Mouse (Mus musculus) kidney, adult 2 months (tissue): ENCODE data around the gene Rnf145.

Experiments
- CTCF ChIP-seq: fragments of 200-500 bp; conservative IDR thresholded peaks from 2 replicates; pipeline ENCODE4 v1.5.1; 2011; ENCODE audit warnings: low read depth, mild to moderate bottlenecking, control low read depth, low read length, moderate library complexity, mixed read lengths; ENCODE audit not compliant: insufficient read depth, insufficient read length
- POLR2A ChIP-seq: fragments of 200-500 bp; IDR thresholded peaks from one replicate; pipeline ENCODE4 v1.6.1; 2011; ENCODE audit warnings: low read depth, low read length, control low read depth

DNA sequence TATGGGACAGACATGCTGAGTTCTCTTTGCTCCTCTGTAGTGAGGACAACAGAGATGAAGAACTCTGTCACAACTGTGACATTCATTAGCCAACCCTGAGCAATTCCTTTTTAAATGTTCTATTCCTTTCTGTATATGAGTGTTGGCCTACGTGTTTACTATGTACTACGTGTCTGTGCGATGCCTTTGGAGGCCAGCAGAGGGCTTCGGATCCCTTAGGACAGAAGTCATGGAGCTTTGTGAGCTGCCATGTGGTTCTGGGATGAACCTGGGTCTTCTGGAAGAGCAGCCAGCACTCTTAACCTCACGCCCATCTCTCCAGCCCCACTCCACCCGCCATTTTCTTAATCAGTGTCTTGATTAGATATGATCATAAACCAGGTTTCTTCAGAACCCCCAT, 32.2 kb downstream of the Rnf145 start:
- TF ChIP-seq CTCF (peak; percentile 49), POLR2A (no peak)
